ENCODE assay signal across 15 mouse cellular contexts in genomic region chr15:91007123-91007830, GRCm38 (mm10). TPM values are rescaled to one million over a fixed set of nuclear protein-coding genes. Genes with fewer than 3 reads are reported as not detected.
DNase-seq lines count a peak whose midpoint lies in the region; ATAC-seq and TF ChIP-seq lines count a peak whose summit lies in the region.
"Had no signal": no experiment of that assay in that cellular context is flagged by ENCODE, and none has a peak within 500 bp of the region (broad histone marks: within the 10 kb centered on the region; RNA-seq: fewer than 3 reads in every experiment).

No protein-coding gene starts in this region.

- H3K27me3 ChIP-seq in lung, postnatal 0 days (replicated peaks; ENCODE audit: insufficient read depth, low read length) = no peaks in the 10 kb centered on the region
- H3K27me3 ChIP-seq: limb, embryonic 13.5 days; neural tube, embryonic 12.5 days had no signal

- no peak overlapping the region for H3K9ac ChIP-seq in lung, postnatal 0 days (replicated peaks; ENCODE audit: low read depth)
- H3K9ac ChIP-seq: limb, embryonic 13.5 days; neural tube, embryonic 12.5 days had no signal

- peak; percentile 29 for DNase-seq in kidney, adult 18-20 months
- DNase-seq in kidney, postnatal 14 days = no peak
- DNase-seq in lung, postnatal 0 days (ENCODE audit: low spot score) = no peak
- DNase-seq in lung, adult 18-20 months = no peak
- peak; percentile 62 to 67 for DNase-seq in kidney, postnatal 36 days
- DNase-seq in yolk sac, embryonic 10.5 days (ENCODE audit: low spot score) = peak; percentile 75
- DNase-seq in lung, postnatal 10 days = no peak
- DNase-seq: adrenal gland, postnatal 10 days; cerebellum, adult 11-12 months; layer of hippocampus, adult 9-11 months; thymus, postnatal 14 days had no signal

- no peak overlapping the region for H3K4me3 ChIP-seq in lung, postnatal 0 days (ENCODE audit: low read depth, low read length)
- H3K4me3 ChIP-seq: embryonic facial prominence, embryonic 10.5 days; limb, embryonic 13.5 days; neural tube, embryonic 12.5 days had no signal

- H3K9me3 ChIP-seq in lung, postnatal 0 days (ENCODE audit: low read length) = no peaks in the 10 kb centered on the region
- H3K9me3 ChIP-seq: embryonic facial prominence, embryonic 10.5 days; limb, embryonic 13.5 days; neural tube, embryonic 12.5 days had no signal

- no peak overlapping the region for H3K27ac ChIP-seq in lung, postnatal 0 days (ENCODE audit: low read length)
- H3K27ac ChIP-seq: embryonic facial prominence, embryonic 10.5 days; limb, embryonic 13.5 days; neural tube, embryonic 12.5 days had no signal

- no peak for ATAC-seq in lung, postnatal 0 days
- ATAC-seq: forebrain, embryonic 14.5 days had no signal

- H3K4me1 ChIP-seq in lung, postnatal 0 days (ENCODE audit: insufficient read depth, low read depth, low read length) = peaks cover 5% of the 10 kb centered on the region; the same call in 1 of the 2 replicates

- no peak overlapping the region for H3K4me2 ChIP-seq in lung, postnatal 0 days (replicated peaks; ENCODE audit: low read depth, low read length)
- H3K4me2 ChIP-seq: limb, embryonic 13.5 days; neural tube, embryonic 12.5 days had no signal

- TF ChIP-seq CTCF in lung, postnatal 0 days (IDR thresholded peaks at IDR 0.05) = peak; percentile 22; the same call in 1 of the 2 replicates

- H3K36me3 ChIP-seq in lung, postnatal 0 days (ENCODE audit: insufficient read depth, low read length) = no peaks in the 10 kb centered on the region
- H3K36me3 ChIP-seq: embryonic facial prominence, embryonic 10.5 days; limb, embryonic 13.5 days; neural tube, embryonic 12.5 days had no signal

- 59% methylated on average over 13 of the region's 13 CpGs for WGBS in lung, postnatal 0 days

- no peak for TF ChIP-seq EP300 in lung, postnatal 0 days (IDR thresholded peaks at IDR 0.05)

RNA-seq across cellular contexts. Expression of gene Kif21a, which starts 42.5 kb away (rescaled TPM):
- polyA plus RNA-seq in lung, postnatal 0 days (2015; fragmentation: Nextera tagmentation; extraction: Ambion mirVana) = 4.6 and 5.0 TPM in 2 replicates

Comparison
In these comparisons a context has a peak if more than half of its experiments do, and no peak if none do; other contexts are left out.
1. DNase-seq: peak in kidney, adult 18-20 months (single experiment), kidney, postnatal 36 days (2 of 2) and yolk sac, embryonic 10.5 days (single experiment); none in kidney, postnatal 14 days (single experiment), lung, postnatal 0 days (single experiment), lung, adult 18-20 months (0 of 2) and lung, postnatal 10 days (single experiment).